Mouse (Mus musculus) embryonic facial prominence, embryonic 10.5 days (tissue): ENCODE data around the gene Napa. TPM values are rescaled to one million over a fixed set of nuclear protein-coding genes. Genes with fewer than 3 reads are reported as not detected.
A peak's percentile ranks its signal among the peaks of the same experiment; 100 is the strongest.

Source experiments
- DNase-seq: peaks from one replicate; pipeline ENCODE4 v3.0.0-alpha.2; 2017; ENCODE audit warnings: low spot score
- H3K27ac ChIP-seq: fragments of 300-500 bp; sonication (generic); replicated peaks from 2 replicates; pipeline ENCODE4 v1.5.1; 2016; ENCODE audit warnings: mild to moderate bottlenecking
- H3K27me3 ChIP-seq: fragments of 300-500 bp; sonication (generic); replicated peaks from 2 replicates; pipeline ENCODE4 v1.6.1; 2016; ENCODE audit warnings: low read depth, mild to moderate bottlenecking; ENCODE audit not compliant: poor library complexity, severe bottlenecking
- H3K36me3 ChIP-seq: fragments of 300-500 bp; sonication (generic); replicated peaks from 2 replicates; pipeline ENCODE4 v1.6.1; 2016; ENCODE audit warnings: mild to moderate bottlenecking, moderate library complexity
- H3K4me1 ChIP-seq: fragments of 300-500 bp; sonication (generic); 2 replicates; pipeline ENCODE4 v1.6.1; 2016
- H3K4me3 ChIP-seq: fragments of 300-500 bp; sonication (generic); 2 replicates; pipeline ENCODE4 v1.5.1; 2016; ENCODE audit warnings: mild to moderate bottlenecking, moderate library complexity
- H3K9me3 ChIP-seq: fragments of 300-500 bp; sonication (generic); 2 replicates; pipeline ENCODE4 v1.6.1; 2016; ENCODE audit warnings: mild to moderate bottlenecking
- WGBS: fragments of 180-500 bp; shearing (Covaris S2); methylation state at CpG from one replicate; pipeline ENCODE4 v1.1.7; 2016; 5-methylcytosine and 5-hydroxymethylcytosine counted together
- polyA plus RNA-seq: library from polyadenylated mRNA; unstranded; fragments of >200 nt; fragmentation: Nextera tagmentation; extraction: Ambion mirVana; gene quantifications from 2 replicates; pipeline ENCODE4 v1.2.1, GENCODE M21; 2016

Napa gene
- polyA plus RNA-seq, 1 experiment from 2014 or later = 200 TPM

- 79% methylated on average over 15 of the region's 15 CpGs for WGBS
- H3K27ac ChIP-seq = no peak overlapping the region
- peaks cover 55% of the 10 kb centered on the region for H3K36me3 ChIP-seq
- 0 out of 2 replicates have a peak overlapping the region, but pooled peaks have one; percentile 8 for H3K4me3 ChIP-seq
- H3K9me3 ChIP-seq = peaks cover 2% of the 10 kb centered on the region; the same call in 1 of the 2 replicates
- no peaks in the 10 kb centered on the region for H3K27me3 ChIP-seq
- no peak for DNase-seq
- H3K4me1 ChIP-seq = peaks cover 25% of the 10 kb centered on the region
These were observed 3.6 kb downstream of the Napa start for GRCm38 (mm10) chr7:16101726-16102475.

GRCm38 (mm10) chr7:16102686-16103226, 4.5 kb downstream of the Napa start:
- Histone ChIP-seq H3K27ac (no peak overlapping the region), H3K27me3 (no peaks in the 10 kb centered on the region), H3K4me3 (no peak overlapping the region), H3K4me1 (peaks cover 22% of the 10 kb centered on the region), H3K9me3 (peaks cover 2% of the 10 kb centered on the region; the same call in 1 of the 2 replicates), H3K36me3 (peaks cover 64% of the 10 kb centered on the region)
- no peak for DNase-seq
- 86% methylated on average over 5 of the region's 5 CpGs for WGBS

GRCm38 (mm10) chr7:16103760-16104159, 5.5 kb downstream of the Napa start:
- Histone ChIP-seq H3K9me3 (peaks cover under 1% of the 10 kb centered on the region; the same call in 1 of the 2 replicates), H3K4me1 (peaks cover 21% of the 10 kb centered on the region), H3K27ac (no peak overlapping the region), H3K36me3 (peaks cover 74% of the 10 kb centered on the region), H3K27me3 (no peaks in the 10 kb centered on the region), H3K4me3 (no peak overlapping the region)
- 70% methylated on average over 6 of the region's 6 CpGs for WGBS
- peak; percentile 16 for DNase-seq

GRCm38 (mm10) chr7:16104611-16105388, 6.5 kb downstream of the Napa start:
- peaks cover 84% of the 10 kb centered on the region for H3K36me3 ChIP-seq
- H3K9me3 ChIP-seq = no peaks in the 10 kb centered on the region
- WGBS = 92% methylated on average over 7 of the region's 7 CpGs
- peaks cover 12% of the 10 kb centered on the region for H3K4me1 ChIP-seq
- H3K27me3 ChIP-seq = no peaks in the 10 kb centered on the region
- no peak overlapping the region for H3K27ac ChIP-seq
- DNase-seq = no peak
- H3K4me3 ChIP-seq = no peak overlapping the region

- 91% methylated on average over 9 of the region's 9 CpGs for WGBS
These were observed 10.8 kb downstream of the Napa start for GRCm38 (mm10) chr7:16108886-16109542.

GRCm38 (mm10) chr7:16110158-16110557, 11.9 kb downstream of the Napa start:
- Histone ChIP-seq H3K9me3 (no peaks in the 10 kb centered on the region), H3K4me3 (no peak overlapping the region), H3K27me3 (no peaks in the 10 kb centered on the region), H3K36me3 (peaks cover 88% of the 10 kb centered on the region), H3K27ac (no peak overlapping the region), H3K4me1 (no peaks in the 10 kb centered on the region)
- no peak for DNase-seq
- 89% methylated on average over 8 of the region's 8 CpGs for WGBS

More at GRCm38 (mm10) chr7:16108886-16109542, 10.8 kb downstream of the Napa start:
- Histone ChIP-seq H3K27me3 (no peaks in the 10 kb centered on the region), H3K36me3 (peaks cover 88% of the 10 kb centered on the region), H3K9me3 (no peaks in the 10 kb centered on the region), H3K4me1 (no peaks in the 10 kb centered on the region), H3K27ac (no peak overlapping the region), H3K4me3 (no peak overlapping the region)
- no peak for DNase-seq

GRCm38 (mm10) chr7:16111284-16112090, 13.2 kb downstream of the Napa start:
- no peak for DNase-seq
- no peaks in the 10 kb centered on the region for H3K9me3 ChIP-seq
- 89% methylated on average over 7 of the region's 7 CpGs for WGBS
- H3K27ac ChIP-seq = no peak overlapping the region
- H3K4me3 ChIP-seq = no peak overlapping the region
- H3K4me1 ChIP-seq = no peaks in the 10 kb centered on the region
- H3K36me3 ChIP-seq = peaks cover 97% of the 10 kb centered on the region
- no peaks in the 10 kb centered on the region for H3K27me3 ChIP-seq

GRCm38 (mm10) chr7:16116418-16116817, 18.2 kb downstream of the Napa start:
- no peaks in the 10 kb centered on the region for H3K9me3 ChIP-seq
- no peaks in the 10 kb centered on the region for H3K27me3 ChIP-seq
- no peak overlapping the region for H3K27ac ChIP-seq
- 95% methylated on average over 7 of the region's 7 CpGs for whole genome bisulfite sequencing
- peaks cover 68% of the 10 kb centered on the region for H3K36me3 ChIP-seq
- peaks cover 13% of the 10 kb centered on the region for H3K4me1 ChIP-seq
- no peak overlapping the region for H3K4me3 ChIP-seq
- no peak for DNase-seq

- Histone ChIP-seq H3K36me3 (peaks cover 61% of the 10 kb centered on the region), H3K27me3 (no peaks in the 10 kb centered on the region), H3K4me3 (no peak overlapping the region), H3K9me3 (no peaks in the 10 kb centered on the region), H3K27ac (no peak overlapping the region), H3K4me1 (peaks cover 13% of the 10 kb centered on the region)
- 86% methylated on average over 3 of the region's 3 CpGs for WGBS
- no peak for DNase-seq
These were observed 18.8 kb downstream of the Napa start for GRCm38 (mm10) chr7:16117100-16117499.

- Histone ChIP-seq H3K27me3 (no peaks in the 10 kb centered on the region), H3K27ac (peak within 1 kb of the TSS; percentile 94), H3K9me3 (no peaks in the 10 kb centered on the region), H3K4me1 (peaks cover 13% of the 10 kb centered on the region), H3K4me3 (peak within 1 kb of the TSS; percentile 77), H3K36me3 (peaks cover 38% of the 10 kb centered on the region)
- WGBS = 2% methylated on average over 33 of the region's 33 CpGs
- DNase-seq = peak; percentile 91
These were observed 21.5 kb downstream of the Napa start, which contains the start of gene Kptn for GRCm38 (mm10) chr7:16119569-16120261. Kptn (plus strand) TSS chr7:16119895.

- Histone ChIP-seq H3K27me3 (no peaks in the 10 kb centered on the region), H3K4me1 (peaks cover 13% of the 10 kb centered on the region), H3K4me3 (peak overlapping the region; percentile 77), H3K36me3 (peaks cover 38% of the 10 kb centered on the region), H3K27ac (peak overlapping the region; percentile 94; the same call in 1 of the 2 replicates), H3K9me3 (no peaks in the 10 kb centered on the region)
- no peak for DNase-seq
- WGBS = 51% methylated on average over 9 of the region's 9 CpGs
These were observed 22.0 kb downstream of the Napa start for GRCm38 (mm10) chr7:16120262-16120600.
